Mouse (Mus musculus): ENCODE measurements around the gene Efna3. TPM values are rescaled to one million over a fixed set of nuclear protein-coding genes. Genes with fewer than 3 reads are reported as not detected.
A peak's percentile ranks its signal among the peaks of the same experiment; 100 is the strongest.

Efna3 gene
- polyA plus RNA-seq, 1 experiment from 2014 or later = 15.8 TPM

DNA sequence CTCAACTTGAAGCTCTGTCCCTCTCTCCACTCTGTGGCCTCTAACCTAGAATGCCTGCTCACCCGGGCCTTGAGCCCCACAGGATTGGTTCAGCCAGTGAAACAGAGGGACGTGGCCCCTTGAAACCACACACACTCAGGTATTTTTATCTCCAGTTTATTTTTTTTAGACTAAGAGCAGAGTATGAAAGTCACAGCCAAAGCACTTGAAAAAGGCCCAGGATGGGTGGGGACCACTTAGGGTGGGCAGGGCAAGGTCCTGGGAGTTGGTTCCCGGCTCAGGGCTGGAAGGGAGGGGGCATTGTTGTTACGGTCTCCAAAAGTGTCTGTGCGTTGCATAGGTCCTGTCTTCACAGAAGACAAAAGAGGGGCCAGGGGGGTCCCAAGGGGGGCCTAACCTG is 8.4 kb downstream of the Efna3 start:
- Histone ChIP-seq H3K27ac (no peak overlapping the region), H3K4me3 (no peak overlapping the region), H3K36me3 (no peaks in the 10 kb centered on the region), H3K4me1 (peaks cover 37% of the 10 kb centered on the region), H3K4me2 (replicated peaks) (no peak overlapping the region), H3K9me3 (no peaks in the 10 kb centered on the region), H3K9ac (no peak overlapping the region), H3K27me3 (peaks cover 31% of the 10 kb centered on the region)
- no peak for ATAC-seq (ENCODE audit: insufficient number of reproducible peaks, insufficient read depth, low FRiP score, low TSS enrichment)
- 68% methylated on average over 5 of the region's 5 CpGs for WGBS

DNA sequence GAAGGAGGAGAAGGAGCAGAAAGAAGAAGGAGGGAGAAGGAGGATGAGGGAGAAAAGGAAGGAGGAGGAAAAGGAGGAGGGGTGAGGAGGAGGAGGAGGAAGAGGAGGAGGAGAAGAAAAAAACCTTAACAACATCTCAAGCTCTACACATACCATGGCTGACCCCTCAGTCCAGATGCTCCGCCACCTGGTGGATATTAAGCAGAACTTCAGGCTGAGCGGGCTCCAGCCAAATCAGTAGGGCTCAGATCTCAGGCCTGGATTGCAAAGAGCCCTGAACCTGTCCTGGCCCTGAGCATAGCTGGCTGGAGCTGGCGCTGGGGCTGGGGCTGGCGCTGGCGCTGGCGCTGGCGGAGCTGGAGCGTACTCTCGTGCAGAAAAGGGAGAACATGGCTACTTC is 14.7 kb downstream of the Efna3 start:
- Histone ChIP-seq H3K36me3 (no peaks in the 10 kb centered on the region), H3K4me3 (no peak overlapping the region), H3K9ac (no peak overlapping the region), H3K4me2 (replicated peaks) (no peak overlapping the region), H3K9me3 (no peaks in the 10 kb centered on the region), H3K27ac (no peak overlapping the region), H3K4me1 (0 out of 2 replicates have a peak, but pooled peaks cover 14% of the 10 kb centered on the region), H3K27me3 (no peaks in the 10 kb centered on the region)
- WGBS = 2% methylated on average over 9 of the region's 9 CpGs
- peak; percentile 75; the same call in 1 of the 2 replicates for ATAC-seq (ENCODE audit: insufficient number of reproducible peaks, insufficient read depth, low FRiP score, low TSS enrichment)

DNA sequence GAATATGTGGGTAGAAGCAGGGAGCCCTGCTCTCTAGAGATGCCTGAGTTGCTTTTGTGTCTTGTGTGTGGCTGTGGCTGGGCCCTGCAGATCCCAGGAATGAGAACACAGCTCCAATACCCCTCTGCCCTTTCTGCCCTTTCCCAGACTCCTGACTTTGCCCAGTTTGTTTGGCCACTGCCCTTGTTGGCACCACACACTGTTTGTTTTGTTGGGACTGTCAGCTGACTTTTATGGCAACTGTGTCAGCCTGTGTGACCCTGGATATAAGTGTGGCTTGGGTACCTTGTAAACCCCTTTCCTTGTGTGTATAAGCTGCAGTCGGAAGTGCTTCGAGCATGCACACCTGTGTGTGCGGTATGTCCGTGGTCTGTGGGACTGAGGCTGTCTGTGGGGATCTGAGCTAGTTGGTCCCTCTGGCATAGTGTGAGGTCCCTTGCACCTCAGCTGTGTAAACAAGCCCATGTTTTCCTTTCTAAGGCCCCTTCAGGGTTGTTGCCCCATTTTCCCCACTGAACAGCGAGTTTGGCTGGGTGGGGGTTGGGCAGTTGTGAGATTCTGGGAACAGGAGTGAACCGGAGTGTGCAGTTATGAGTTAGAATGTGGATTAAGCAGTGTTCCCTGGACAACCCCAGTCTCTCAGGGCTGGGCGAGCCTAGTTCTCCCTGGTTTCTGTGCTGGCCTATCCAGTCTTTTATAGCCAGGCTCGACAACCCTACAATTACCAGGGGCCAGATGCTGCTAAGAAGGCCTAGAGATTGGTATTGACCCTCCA is 17.0 kb downstream of the Efna3 start:
- ATAC-seq (ENCODE audit: insufficient number of reproducible peaks, insufficient read depth, low FRiP score, low TSS enrichment) = no peak
- 51% methylated on average over 8 of the region's 8 CpGs for WGBS
- H3K27me3 ChIP-seq = no peaks in the 10 kb centered on the region
- no peak overlapping the region for H3K9ac ChIP-seq
- H3K27ac ChIP-seq = peak overlapping the region; percentile 25; the same call in 1 of the 2 replicates
- H3K4me3 ChIP-seq = no peak overlapping the region
- H3K9me3 ChIP-seq = no peaks in the 10 kb centered on the region
- no peaks in the 10 kb centered on the region for H3K36me3 ChIP-seq
- H3K4me2 ChIP-seq (replicated peaks) = no peak overlapping the region
- H3K4me1 ChIP-seq = 0 out of 2 replicates have a peak, but pooled peaks cover 14% of the 10 kb centered on the region

DNA sequence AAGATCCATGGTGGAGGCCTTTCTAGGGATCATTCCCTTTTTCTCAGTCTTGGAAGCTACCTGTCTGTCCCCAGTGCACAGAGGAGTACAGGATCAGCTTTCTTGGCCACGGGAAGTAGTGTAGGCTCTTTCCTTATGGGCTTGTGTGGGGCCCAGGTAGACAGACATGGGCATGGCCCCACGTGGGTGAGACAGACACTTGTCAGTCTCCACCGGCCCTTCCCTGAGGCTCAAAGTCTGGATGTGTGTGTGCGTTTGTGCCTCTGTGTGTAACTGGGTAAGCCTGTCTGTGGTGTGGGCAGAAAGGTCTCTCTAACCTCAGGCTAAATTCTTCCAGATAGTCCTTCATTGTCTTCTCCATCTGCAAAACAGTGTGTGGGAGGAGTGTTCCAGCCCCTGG is 17.7 kb downstream of the Efna3 start:
- ATAC-seq (ENCODE audit: insufficient number of reproducible peaks, insufficient read depth, low FRiP score, low TSS enrichment) = no peak
- no peak overlapping the region for H3K9ac ChIP-seq

DNA sequence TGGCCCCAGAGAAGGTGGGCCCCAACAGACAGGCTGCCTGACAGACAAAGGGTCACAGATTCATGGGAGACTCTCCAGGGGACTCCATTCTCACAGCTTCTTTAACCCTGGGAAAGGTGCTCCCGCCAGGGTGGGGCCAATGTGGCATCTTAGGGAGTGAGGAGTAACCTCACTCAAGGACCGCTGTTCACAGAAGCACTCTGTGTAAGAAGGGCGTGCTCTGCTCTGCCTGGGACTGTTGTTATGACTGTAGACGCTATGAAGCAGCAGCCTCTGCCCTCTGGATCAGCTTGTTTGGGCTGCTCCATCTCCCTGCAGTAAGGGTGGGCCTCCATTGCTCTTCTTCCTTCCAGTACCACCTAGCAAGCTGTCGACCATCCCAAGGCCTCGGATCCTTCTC is 18.3 kb downstream of the Efna3 start:
- Histone ChIP-seq H3K9me3 (no peaks in the 10 kb centered on the region), H3K27ac (no peak overlapping the region), H3K27me3 (no peaks in the 10 kb centered on the region), H3K36me3 (no peaks in the 10 kb centered on the region), H3K4me1 (0 out of 2 replicates have a peak, but pooled peaks cover 14% of the 10 kb centered on the region), H3K9ac (no peak overlapping the region), H3K4me3 (no peak overlapping the region), H3K4me2 (replicated peaks) (no peak overlapping the region)
- WGBS = 69% methylated on average over 6 of the region's 6 CpGs
- no peak for ATAC-seq (ENCODE audit: insufficient number of reproducible peaks, insufficient read depth, low FRiP score, low TSS enrichment)

More for the DNA sequence above, 17.7 kb downstream of the Efna3 start:
- H3K27me3 ChIP-seq = no peaks in the 10 kb centered on the region
- H3K4me3 ChIP-seq = no peak overlapping the region
- no peak overlapping the region for H3K4me2 ChIP-seq (replicated peaks)
- WGBS = 37% methylated on average over 4 of the region's 4 CpGs
- H3K4me1 ChIP-seq = 0 out of 2 replicates have a peak, but pooled peaks cover 14% of the 10 kb centered on the region
- no peaks in the 10 kb centered on the region for H3K36me3 ChIP-seq
- peak overlapping the region; percentile 25; the same call in 1 of the 2 replicates for H3K27ac ChIP-seq
- no peaks in the 10 kb centered on the region for H3K9me3 ChIP-seq

DNA sequence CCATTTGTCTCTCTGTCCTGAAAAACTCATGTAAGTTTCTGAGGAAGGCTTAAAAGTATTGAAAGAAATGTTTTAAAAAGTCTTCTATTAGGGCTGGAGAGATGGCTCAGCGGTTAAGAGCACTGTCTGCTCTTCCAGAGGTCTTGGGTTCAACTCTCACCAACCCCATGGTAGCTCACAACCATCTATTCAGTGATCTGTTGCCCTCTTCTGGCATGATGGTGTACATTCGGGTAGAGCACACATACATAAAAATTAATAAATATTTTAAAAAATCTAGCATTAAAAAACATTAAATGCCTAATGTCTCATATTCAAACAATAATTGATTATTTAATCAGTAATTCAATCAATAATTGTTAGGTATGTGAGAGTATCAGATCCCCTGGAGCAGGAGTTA is 22.3 kb downstream of the Efna3 start:
- H3K4me1 ChIP-seq = 0 out of 2 replicates have a peak, but pooled peaks cover 3% of the 10 kb centered on the region
- no peaks in the 10 kb centered on the region for H3K9me3 ChIP-seq
- H3K4me2 ChIP-seq (replicated peaks) = no peak overlapping the region
- no peak overlapping the region for H3K4me3 ChIP-seq
- H3K9ac ChIP-seq = no peak overlapping the region
- WGBS = 63% methylated on average over 2 of the region's 2 CpGs
- H3K36me3 ChIP-seq = no peaks in the 10 kb centered on the region
- ATAC-seq (ENCODE audit: insufficient number of reproducible peaks, insufficient read depth, low FRiP score, low TSS enrichment) = no peak
- no peaks in the 10 kb centered on the region for H3K27me3 ChIP-seq
- no peak overlapping the region for H3K27ac ChIP-seq

DNA sequence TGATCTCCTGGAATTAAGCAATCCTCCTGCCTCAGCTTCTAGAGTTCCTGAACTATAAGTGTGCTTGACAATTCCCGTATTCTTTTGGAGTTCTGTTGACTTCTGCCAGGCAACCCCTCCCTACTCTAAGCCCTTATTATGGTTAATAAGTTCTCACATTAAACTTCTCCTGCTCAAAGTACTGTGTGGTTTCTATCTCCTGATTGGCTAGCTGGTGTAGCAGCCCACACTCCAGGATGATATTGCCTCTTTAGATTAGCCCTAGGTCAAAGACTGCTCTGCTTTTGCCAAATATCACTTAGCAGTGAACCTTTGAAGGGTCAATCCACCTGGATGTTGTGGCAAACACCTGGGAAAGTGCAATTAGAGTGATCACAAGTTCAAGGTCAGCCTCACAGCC is 22.7 kb downstream of the Efna3 start:
- H3K27me3 ChIP-seq = no peaks in the 10 kb centered on the region
- ATAC-seq (ENCODE audit: insufficient number of reproducible peaks, insufficient read depth, low FRiP score, low TSS enrichment) = no peak
- WGBS = 55% methylated on average over 1 of the region's 1 CpGs

GRCm38 (mm10) chr3:89299499-89299898 is 23.3 kb downstream of the Efna3 start:
- Histone ChIP-seq H3K36me3 (no peaks in the 10 kb centered on the region), H3K4me3 (peak overlapping the region; percentile 14), H3K4me1 (no peaks in the 10 kb centered on the region), H3K27ac (no peak overlapping the region), H3K9me3 (no peaks in the 10 kb centered on the region), H3K9ac (no peak overlapping the region; the same call in 1 of the 2 replicates), H3K27me3 (no peaks in the 10 kb centered on the region), H3K4me2 (replicated peaks) (peak overlapping the region; percentile 48)
- ATAC-seq (ENCODE audit: insufficient number of reproducible peaks, insufficient read depth, low FRiP score, low TSS enrichment) = no peak
- 3% methylated on average over 14 of the region's 14 CpGs for WGBS

More for the DNA sequence above, 22.7 kb downstream of the Efna3 start:
- no peak overlapping the region; the same call in 1 of the 2 replicates for H3K9ac ChIP-seq
- H3K4me2 ChIP-seq (replicated peaks) = peak overlapping the region; percentile 48
- H3K4me1 ChIP-seq = no peaks in the 10 kb centered on the region
- no peaks in the 10 kb centered on the region for H3K36me3 ChIP-seq
- H3K27ac ChIP-seq = no peak overlapping the region
- H3K9me3 ChIP-seq = no peaks in the 10 kb centered on the region
- no peak overlapping the region for H3K4me3 ChIP-seq

DNA sequence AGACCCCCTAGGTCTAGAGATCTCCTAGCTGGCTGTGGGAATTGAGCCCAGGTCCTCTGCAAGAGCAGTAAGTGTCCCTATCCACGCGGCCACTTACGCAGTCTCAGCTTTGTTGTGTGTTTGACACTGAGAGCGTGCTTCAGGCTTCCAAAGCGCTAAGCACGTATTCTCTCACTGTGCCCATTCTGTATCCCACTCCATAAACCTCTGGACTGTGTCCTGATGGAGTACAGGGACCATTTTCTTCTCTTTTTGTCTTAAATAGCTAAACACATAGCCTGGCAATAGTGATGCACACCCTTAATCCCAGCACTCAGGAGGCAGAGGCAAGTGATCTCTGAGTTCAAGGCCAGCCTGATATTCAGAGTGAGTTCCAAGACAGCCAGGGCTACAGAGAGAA is 23.9 kb downstream of the Efna3 start:
- H3K27ac ChIP-seq = no peak overlapping the region
- H3K9me3 ChIP-seq = no peaks in the 10 kb centered on the region
- H3K27me3 ChIP-seq = no peaks in the 10 kb centered on the region
- H3K9ac ChIP-seq = no peak overlapping the region
- 78% methylated on average over 6 of the region's 6 CpGs for WGBS
- H3K4me1 ChIP-seq = no peaks in the 10 kb centered on the region
- H3K36me3 ChIP-seq = no peaks in the 10 kb centered on the region
- no peak overlapping the region for H3K4me2 ChIP-seq (replicated peaks)
- ATAC-seq (ENCODE audit: insufficient number of reproducible peaks, insufficient read depth, low FRiP score, low TSS enrichment) = no peak
- no peak overlapping the region for H3K4me3 ChIP-seq

- ATAC-seq (ENCODE audit: insufficient number of reproducible peaks, insufficient read depth, low FRiP score, low TSS enrichment) = no peak
- no peaks in the 10 kb centered on the region for H3K9me3 ChIP-seq
- WGBS = 81% methylated on average over 11 of the region's 11 CpGs
- no peaks in the 10 kb centered on the region for H3K4me1 ChIP-seq
- H3K4me2 ChIP-seq (replicated peaks) = no peak overlapping the region
- no peak overlapping the region for H3K27ac ChIP-seq
- no peaks in the 10 kb centered on the region for H3K27me3 ChIP-seq
- H3K4me3 ChIP-seq = no peak overlapping the region
- H3K9ac ChIP-seq = no peak overlapping the region
- H3K36me3 ChIP-seq = no peaks in the 10 kb centered on the region
Observed at GRCm38 (mm10) chr3:89296761-89297396, 25.9 kb downstream of the Efna3 start.

GRCm38 (mm10) chr3:89295685-89296230 is 27.0 kb downstream of the Efna3 start:
- H3K27ac ChIP-seq = no peak overlapping the region
- H3K9ac ChIP-seq = no peak overlapping the region
- no peaks in the 10 kb centered on the region for H3K36me3 ChIP-seq
- no peaks in the 10 kb centered on the region for H3K27me3 ChIP-seq
- H3K4me3 ChIP-seq = no peak overlapping the region
- WGBS = 73% methylated on average over 8 of the region's 8 CpGs
- no peaks in the 10 kb centered on the region for H3K9me3 ChIP-seq
- H3K4me1 ChIP-seq = no peaks in the 10 kb centered on the region
- no peak for ATAC-seq (ENCODE audit: insufficient number of reproducible peaks, insufficient read depth, low FRiP score, low TSS enrichment)
- no peak overlapping the region for H3K4me2 ChIP-seq (replicated peaks)

GRCm38 (mm10) chr3:89294195-89294594 is 28.6 kb downstream of the Efna3 start:
- Histone ChIP-seq H3K9me3 (no peaks in the 10 kb centered on the region), H3K4me3 (no peak overlapping the region), H3K4me2 (replicated peaks) (no peak overlapping the region), H3K27me3 (no peaks in the 10 kb centered on the region), H3K27ac (no peak overlapping the region), H3K9ac (no peak overlapping the region), H3K36me3 (no peaks in the 10 kb centered on the region), H3K4me1 (0 out of 2 replicates have a peak, but pooled peaks cover under 1% of the 10 kb centered on the region)
- 78% methylated on average over 5 of the region's 5 CpGs for WGBS
- no peak for ATAC-seq (ENCODE audit: insufficient number of reproducible peaks, insufficient read depth, low FRiP score, low TSS enrichment)
